Mouse (Mus musculus): ENCODE results near the gene Bap1. TPM values are rescaled to one million over a fixed set of nuclear protein-coding genes. Genes with fewer than 3 reads are reported as not detected.

Bap1 gene
- polyA plus RNA-seq, 1 experiment from 2014 or later, result 97.5 TPM

- Histone ChIP-seq H3K27ac (ENCODE audit: low read depth, low read length) (no peak overlapping the region), H3K4me1 (ENCODE audit: control insufficient read depth, insufficient read depth, low read length) (peaks cover 12% of the 10 kb centered on the region; the same call in 1 of the 2 replicates), H3K4me2 (ENCODE audit: low read depth, low read length) (no peak overlapping the region), H3K9ac (replicated peaks; ENCODE audit: low read depth, low read length) (no peak overlapping the region), H3K36me3 (ENCODE audit: control insufficient read depth, insufficient read depth, low read length) (peaks cover 1% of the 10 kb centered on the region; the same call in 1 of the 2 replicates), H3K27me3 (ENCODE audit: control insufficient read depth, insufficient read depth, low read length) (no peaks in the 10 kb centered on the region), H3K4me3 (ENCODE audit: low read depth, low read length) (no peak overlapping the region), H3K9me3 (ENCODE audit: control insufficient read depth, low read length) (no peaks in the 10 kb centered on the region)
- no peak for ATAC-seq (ENCODE audit: low read depth)
- WGBS, result 92% methylated on average over 6 of the region's 6 CpGs
These were observed 2.9 kb upstream of the Bap1 start for GRCm38 (mm10) chr14:31248396-31248795.

GRCm38 (mm10) chr14:31250222-31251083, 797 bp upstream of the Bap1 start:
- Histone ChIP-seq H3K4me1 (ENCODE audit: control insufficient read depth, insufficient read depth, low read length) (peaks cover 12% of the 10 kb centered on the region; the same call in 1 of the 2 replicates), H3K27ac (ENCODE audit: low read depth, low read length) (peak overlapping the region; percentile 88), H3K4me3 (ENCODE audit: low read depth, low read length) (peak overlapping the region; percentile 64), H3K9ac (replicated peaks; ENCODE audit: low read depth, low read length) (peak overlapping the region; percentile 83), H3K9me3 (ENCODE audit: control insufficient read depth, low read length) (no peaks in the 10 kb centered on the region), H3K27me3 (ENCODE audit: control insufficient read depth, insufficient read depth, low read length) (no peaks in the 10 kb centered on the region), H3K36me3 (ENCODE audit: control insufficient read depth, insufficient read depth, low read length) (peaks cover 20% of the 10 kb centered on the region), H3K4me2 (ENCODE audit: low read depth, low read length) (peak overlapping the region; percentile 72)
- peak; percentile 36 for ATAC-seq (ENCODE audit: low read depth)
- WGBS, result 20% methylated on average over 38 of the region's 38 CpGs

- Histone ChIP-seq H3K4me1 (ENCODE audit: control insufficient read depth, insufficient read depth, low read length) (peaks cover 12% of the 10 kb centered on the region; the same call in 1 of the 2 replicates), H3K9ac (replicated peaks; ENCODE audit: low read depth, low read length) (peak overlapping the region; percentile 83), H3K27me3 (ENCODE audit: control insufficient read depth, insufficient read depth, low read length) (no peaks in the 10 kb centered on the region), H3K36me3 (ENCODE audit: control insufficient read depth, insufficient read depth, low read length) (peaks cover 32% of the 10 kb centered on the region), H3K4me3 (ENCODE audit: low read depth, low read length) (peak overlapping the region; percentile 64), H3K27ac (ENCODE audit: low read depth, low read length) (peak overlapping the region; percentile 88), H3K4me2 (ENCODE audit: low read depth, low read length) (peak overlapping the region; percentile 65), H3K9me3 (ENCODE audit: control insufficient read depth, low read length) (no peaks in the 10 kb centered on the region)
- WGBS, result 2% methylated on average over 18 of the region's 18 CpGs
- ATAC-seq (ENCODE audit: low read depth), result no peak
These were observed 376 bp downstream of the Bap1 start for GRCm38 (mm10) chr14:31251626-31252025.

- peak overlapping the region; percentile 64 for H3K4me3 ChIP-seq (ENCODE audit: low read depth, low read length)
- no peaks in the 10 kb centered on the region for H3K9me3 ChIP-seq (ENCODE audit: control insufficient read depth, low read length)
- H3K9ac ChIP-seq (replicated peaks; ENCODE audit: low read depth, low read length), result peak overlapping the region; percentile 83
- H3K36me3 ChIP-seq (ENCODE audit: control insufficient read depth, insufficient read depth, low read length), result peaks cover 36% of the 10 kb centered on the region
- ATAC-seq (ENCODE audit: low read depth), result no peak
- H3K4me1 ChIP-seq (ENCODE audit: control insufficient read depth, insufficient read depth, low read length), result peaks cover 12% of the 10 kb centered on the region; the same call in 1 of the 2 replicates
- peak overlapping the region; percentile 65 for H3K4me2 ChIP-seq (ENCODE audit: low read depth, low read length)
- H3K27ac ChIP-seq (ENCODE audit: low read depth, low read length), result no peak overlapping the region
- WGBS, result 90% methylated on average over 5 of the region's 5 CpGs
- no peaks in the 10 kb centered on the region for H3K27me3 ChIP-seq (ENCODE audit: control insufficient read depth, insufficient read depth, low read length)
These were observed 841 bp downstream of the Bap1 start for GRCm38 (mm10) chr14:31252091-31252490.

- no peak overlapping the region for H3K9ac ChIP-seq (replicated peaks; ENCODE audit: low read depth, low read length)
- H3K27me3 ChIP-seq (ENCODE audit: control insufficient read depth, insufficient read depth, low read length), result no peaks in the 10 kb centered on the region
- no peak overlapping the region for H3K4me2 ChIP-seq (ENCODE audit: low read depth, low read length)
- no peaks in the 10 kb centered on the region for H3K4me1 ChIP-seq (ENCODE audit: control insufficient read depth, insufficient read depth, low read length)
- WGBS, result 97% methylated on average over 14 of the region's 14 CpGs
- ATAC-seq (ENCODE audit: low read depth), result no peak
- H3K36me3 ChIP-seq (ENCODE audit: control insufficient read depth, insufficient read depth, low read length), result peaks cover 76% of the 10 kb centered on the region
- H3K9me3 ChIP-seq (ENCODE audit: control insufficient read depth, low read length), result no peaks in the 10 kb centered on the region
- H3K4me3 ChIP-seq (ENCODE audit: low read depth, low read length), result no peak overlapping the region
- H3K27ac ChIP-seq (ENCODE audit: low read depth, low read length), result no peak overlapping the region
These were observed 7.3 kb downstream of the Bap1 start for GRCm38 (mm10) chr14:31258476-31259050.

GRCm38 (mm10) chr14:31260374-31260773, 9.1 kb downstream of the Bap1 start:
- ATAC-seq (ENCODE audit: low read depth), result no peak
- no peak overlapping the region for H3K4me2 ChIP-seq (ENCODE audit: low read depth, low read length)
- no peaks in the 10 kb centered on the region for H3K9me3 ChIP-seq (ENCODE audit: control insufficient read depth, low read length)
- no peak overlapping the region for H3K9ac ChIP-seq (replicated peaks; ENCODE audit: low read depth, low read length)
- H3K4me1 ChIP-seq (ENCODE audit: control insufficient read depth, insufficient read depth, low read length), result no peaks in the 10 kb centered on the region
- peaks cover 59% of the 10 kb centered on the region for H3K36me3 ChIP-seq (ENCODE audit: control insufficient read depth, insufficient read depth, low read length)
- no peak overlapping the region for H3K27ac ChIP-seq (ENCODE audit: low read depth, low read length)
- no peak overlapping the region for H3K4me3 ChIP-seq (ENCODE audit: low read depth, low read length)
- 93% methylated on average over 4 of the region's 4 CpGs for WGBS
- no peaks in the 10 kb centered on the region for H3K27me3 ChIP-seq (ENCODE audit: control insufficient read depth, insufficient read depth, low read length)

- Histone ChIP-seq H3K4me3 (ENCODE audit: low read depth, low read length) (no peak overlapping the region), H3K4me1 (ENCODE audit: control insufficient read depth, insufficient read depth, low read length) (no peaks in the 10 kb centered on the region), H3K27me3 (ENCODE audit: control insufficient read depth, insufficient read depth, low read length) (no peaks in the 10 kb centered on the region), H3K9me3 (ENCODE audit: control insufficient read depth, low read length) (no peaks in the 10 kb centered on the region), H3K9ac (replicated peaks; ENCODE audit: low read depth, low read length) (no peak overlapping the region), H3K27ac (ENCODE audit: low read depth, low read length) (no peak overlapping the region), H3K36me3 (ENCODE audit: control insufficient read depth, insufficient read depth, low read length) (peaks cover 54% of the 10 kb centered on the region), H3K4me2 (ENCODE audit: low read depth, low read length) (no peak overlapping the region)
- WGBS, result 96% methylated on average over 9 of the region's 9 CpGs
- no peak for ATAC-seq (ENCODE audit: low read depth)
These were observed 9.7 kb downstream of the Bap1 start for GRCm38 (mm10) chr14:31260932-31261331.

- no peak overlapping the region for H3K4me3 ChIP-seq (ENCODE audit: low read depth, low read length)
- WGBS, result 82% methylated on average over 11 of the region's 11 CpGs
- H3K27ac ChIP-seq (ENCODE audit: low read depth, low read length), result no peak overlapping the region
These were observed 16.4 kb downstream of the Bap1 start for GRCm38 (mm10) chr14:31267649-31268048.

More at GRCm38 (mm10) chr14:31267649-31268048, 16.4 kb downstream of the Bap1 start:
- H3K27me3 ChIP-seq (ENCODE audit: control insufficient read depth, insufficient read depth, low read length), result no peaks in the 10 kb centered on the region
- H3K4me1 ChIP-seq (ENCODE audit: control insufficient read depth, insufficient read depth, low read length), result peaks cover 19% of the 10 kb centered on the region
- H3K9me3 ChIP-seq (ENCODE audit: control insufficient read depth, low read length), result no peaks in the 10 kb centered on the region
- no peak overlapping the region for H3K4me2 ChIP-seq (ENCODE audit: low read depth, low read length)
- ATAC-seq (ENCODE audit: low read depth), result no peak
- H3K9ac ChIP-seq (replicated peaks; ENCODE audit: low read depth, low read length), result no peak overlapping the region
- H3K36me3 ChIP-seq (ENCODE audit: control insufficient read depth, insufficient read depth, low read length), result no peaks in the 10 kb centered on the region

Data from neural tube, embryonic 14.5 days (tissue).